9 mouse cellular contexts compared by ENCODE assay signal in genomic region chr4:139669847-139670246, GRCm38 (mm10). TPM values are rescaled to one million over a fixed set of nuclear protein-coding genes. Genes with fewer than 3 reads are reported as not detected.
DNase-seq lines count a peak whose midpoint lies in the region; ATAC-seq and TF ChIP-seq lines count a peak whose summit lies in the region.
"Had no signal": no experiment of that assay in that cellular context is flagged by ENCODE, and none has a peak within 500 bp of the region (broad histone marks: within the 10 kb centered on the region; RNA-seq: fewer than 3 reads in every experiment).

No protein-coding gene starts in this region.

- DNase-seq in 3T3-L1 (ENCODE audit: low read depth, low spot score) = peak; percentile 74
- DNase-seq in CD4-positive, CD25-positive, alpha-beta regulatory T cell, adult 2 months (ENCODE audit: low read depth, low spot score) = peak; percentile 82
- DNase-seq in c-Kit-positive CD71-negative TER-119-negative erythroid progenitor cells, embryonic 14.5 days (ENCODE audit: low read depth) = peak; percentile 56
- DNase-seq in forelimb bud, embryonic 11.5 days (ENCODE audit: low read depth, low spot score) = peak; percentile 58
- DNase-seq in kidney, adult 18-20 months = peak; percentile 72
- DNase-seq in liver, adult 2 months (ENCODE audit: extremely low read depth, low read depth, low spot score) = peak; percentile 37
- DNase-seq in urinary bladder, postnatal 25 days (ENCODE audit: low spot score) = peak; percentile 57

- TF ChIP-seq POLR2A in liver, adult 2 months (IDR thresholded peaks at IDR 0.05; ENCODE audit: extremely low read depth, insufficient read depth, low read length) = no peak

- H3K9ac ChIP-seq in liver, adult 2 months (ENCODE audit: low read depth, low read length) = no peak overlapping the region
- no peak overlapping the region for H3K9ac ChIP-seq in neural tube, embryonic 13.5 days

- no peaks in the 10 kb centered on the region for H3K36me3 ChIP-seq in liver, adult 2 months (ENCODE audit: control insufficient read depth, insufficient read depth, low read length)
- H3K36me3 ChIP-seq in neural tube, embryonic 13.5 days = no peaks in the 10 kb centered on the region

- WGBS in liver, adult 2 months = 5% methylated on average over 6 of the region's 6 CpGs
- WGBS in neural tube, embryonic 13.5 days = 18% methylated on average over 6 of the region's 6 CpGs

- no peak overlapping the region for H3K27ac ChIP-seq in liver, adult 2 months (replicated peaks; ENCODE audit: insufficient read depth, low read depth, low read length)
- H3K27ac ChIP-seq in neural tube, embryonic 13.5 days (replicated peaks) = no peak overlapping the region

- no peaks in the 10 kb centered on the region for H3K27me3 ChIP-seq in liver, adult 2 months (ENCODE audit: control insufficient read depth, insufficient read depth, low read length)
- no peaks in the 10 kb centered on the region for H3K27me3 ChIP-seq in neural tube, embryonic 13.5 days

- no peaks in the 10 kb centered on the region for H3K79me2 ChIP-seq in liver, adult 2 months (ENCODE audit: control insufficient read depth, insufficient read depth, low read length)

- no peaks in the 10 kb centered on the region for H3K4me1 ChIP-seq in liver, adult 2 months (ENCODE audit: control insufficient read depth, insufficient read depth, low read length)
- H3K4me1 ChIP-seq in neural tube, embryonic 13.5 days (replicated peaks) = no peaks in the 10 kb centered on the region

- TF ChIP-seq CTCF in liver, adult 2 months (IDR thresholded peaks at IDR 0.05; ENCODE audit: low read depth, low read length) = peak; percentile 99

- no peaks in the 10 kb centered on the region for H3K9me3 ChIP-seq in neural tube, embryonic 13.5 days

- no peak overlapping the region for H3K4me2 ChIP-seq in neural tube, embryonic 13.5 days

- no peak overlapping the region for H3K4me3 ChIP-seq in liver, adult 2 months (ENCODE audit: insufficient read depth, low read depth, low read length)
- H3K4me3 ChIP-seq in neural tube, embryonic 13.5 days = no peak overlapping the region

- 0 out of 2 replicates have a peak, but pooled peaks have one; percentile 40 for ATAC-seq in neural tube, embryonic 13.5 days (ENCODE audit: low read depth)

RNA-seq across cellular contexts. Expression of gene Tas1r2, which starts 16.5 kb away (rescaled TPM):
- not detected in 2 replicates for total RNA-seq in liver, adult 2 months (2014; rRNA removed)
- 0.05 TPM in 1 of 2 replicates, not detected in the other for polyA plus RNA-seq in liver, adult 2 months (2012; rRNA removed)
- polyA plus RNA-seq in neural tube, embryonic 13.5 days (2015; fragmentation: Nextera tagmentation; extraction: Ambion mirVana) = not detected in 2 replicates
- total RNA-seq: layer of hippocampus, adult 8-10 months had no signal

RNA-seq across cellular contexts. Expression of gene Aldh4a1, which starts 47.2 kb away (rescaled TPM):
- 288 and 375 TPM in 2 replicates for total RNA-seq in liver, adult 2 months (2014; rRNA removed)
- 557 and 601 TPM in 2 replicates for polyA plus RNA-seq in liver, adult 2 months (2012; rRNA removed)
- 23.6 and 24.5 TPM in 2 replicates for polyA plus RNA-seq in neural tube, embryonic 13.5 days (2015; fragmentation: Nextera tagmentation; extraction: Ambion mirVana)

Comparison
In these comparisons a context has a peak if more than half of its experiments do, and no peak if none do; other contexts are left out.
1. RNA of gene Aldh4a1, which starts 47.2 kb away (polyA plus RNA-seq): 557 to 601 TPM in liver, adult 2 months; 23.6 to 24.5 TPM in neural tube, embryonic 13.5 days; every median in the first group is over 10 times any median in the second.
2. Peak in every context shown above with its lines, with median percentiles within 50 percentile points of each other: DNase-seq.